Mouse (Mus musculus): ENCODE measurements at regions not wholly inside any gene's neighbourhood (a gene's known extent, or its start where the extent isn't known, plus 50 kb on each side); places are given as distances from the start of the nearest gene placed in this dataset.

- no peak for TF ChIP-seq CTCF (IDR thresholded peaks at IDR 0.05; ENCODE audit: borderline replicate concordance, control insufficient read depth, extremely low read depth, insufficient read depth, low read length, poor library complexity)
- TF ChIP-seq POLR2A (IDR thresholded peaks at IDR 0.05; ENCODE audit: control insufficient read depth, extremely low read depth, insufficient read depth, low read length, poor library complexity) = no peak
Observed at GRCm38 (mm10) chr3:63613652-63614051, 130.0 kb upstream of the Gm34302 start.

Data from thymus, adult 2 months (tissue).